Mouse (Mus musculus) cerebellum, adult 2 months (tissue): ENCODE results near the gene Ap1ar.

ENCODE experiments used
- CTCF ChIP-seq: fragments of 200-500 bp; IDR thresholded peaks from 2 replicates; pipeline ENCODE4 v1.5.1; 2011; ENCODE audit warnings: low read depth, mild to moderate bottlenecking, control low read depth, low read length, moderate library complexity, borderline replicate concordance; ENCODE audit not compliant: insufficient read depth
- POLR2A ChIP-seq: fragments of 200-500 bp; IDR thresholded peaks from 2 replicates; pipeline ENCODE4 v1.6.1; 2011; ENCODE audit warnings: low read length, control low read depth, borderline replicate concordance; ENCODE audit not compliant: insufficient read depth

DNA sequence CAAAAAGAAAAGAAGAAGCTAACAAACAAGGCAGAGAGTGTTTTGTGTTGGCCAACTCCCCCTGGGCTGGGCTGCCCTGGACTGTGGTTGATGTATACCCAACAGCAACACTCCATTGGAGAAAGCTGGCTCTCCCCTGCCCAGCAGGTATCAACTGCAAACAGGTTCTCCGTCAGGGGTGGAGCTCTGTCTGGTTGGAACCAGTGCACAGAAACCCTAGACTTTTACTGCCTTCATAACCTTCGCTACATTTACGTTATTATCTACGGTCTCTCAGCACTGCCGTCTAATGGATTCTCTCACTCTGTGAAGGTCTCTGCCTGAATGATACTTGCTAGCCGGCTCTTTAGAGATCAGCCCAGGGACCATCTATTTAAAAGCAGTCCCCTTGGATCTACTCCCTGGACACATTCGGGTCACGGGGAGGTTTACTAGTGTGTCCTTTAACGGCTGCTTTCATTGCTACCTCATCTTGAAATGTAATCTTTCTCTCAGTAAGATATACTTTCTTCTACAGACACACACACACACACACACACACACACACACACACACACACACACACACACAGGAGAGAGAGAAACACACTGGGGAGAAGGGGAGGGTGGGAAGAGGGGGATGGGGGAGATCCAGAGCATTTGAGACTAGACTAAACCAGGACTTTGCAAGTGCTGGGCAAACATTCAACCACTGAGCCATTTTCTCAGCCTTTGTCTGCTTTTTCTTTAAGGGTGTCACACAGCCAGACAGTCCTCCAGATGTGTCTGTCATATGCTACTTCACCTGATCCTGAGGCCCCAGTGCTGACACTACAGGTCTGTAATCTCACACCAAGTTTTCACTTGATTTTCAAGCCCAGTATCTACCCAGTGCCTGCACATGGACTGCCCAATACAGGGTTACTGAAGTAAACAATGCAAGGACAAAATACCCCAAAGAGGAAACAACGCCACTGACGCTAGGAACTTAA, 18.3 kb downstream of the Ap1ar start:
- TF ChIP-seq POLR2A (no peak), CTCF (no peak)
